Mouse (Mus musculus) C2C12 (cell line): Measurements from ENCODE around the gene Pde1b.

ENCODE experiments used
- CEBPB ChIP-seq: IDR thresholded peaks from one replicate; pipeline ENCODE4 v1.6.1; 2011; ENCODE audit warnings: low read depth, mild to moderate bottlenecking, control low read depth, moderate library complexity
- CTCF ChIP-seq: IDR thresholded peaks from one replicate; pipeline ENCODE4 v1.5.1; 2011; ENCODE audit not compliant: control insufficient read depth, insufficient read depth, insufficient read length
- FOSL1 ChIP-seq: IDR thresholded peaks from one replicate; pipeline ENCODE4 v1.8.0; 2011; ENCODE audit warnings: mild to moderate bottlenecking, low read length; ENCODE audit not compliant: poor library complexity, insufficient read depth, severe bottlenecking
- MAX ChIP-seq: IDR thresholded peaks from one replicate; pipeline ENCODE4 v1.6.1; 2011; ENCODE audit warnings: mild to moderate bottlenecking, control low read depth
- MYOD1 ChIP-seq: IDR thresholded peaks from one replicate; pipeline ENCODE4 v1.6.1; 2011; ENCODE audit warnings: low read depth; ENCODE audit not compliant: control insufficient read depth, insufficient read length
- MYOG ChIP-seq: IDR thresholded peaks from one replicate; pipeline ENCODE4 v1.6.1; 2011; ENCODE audit not compliant: control insufficient read depth, insufficient read length; ENCODE audit errors: extremely low read depth
- USF1 ChIP-seq: IDR thresholded peaks from one replicate; pipeline ENCODE4 v1.6.1; 2011; ENCODE audit warnings: low read depth, mild to moderate bottlenecking, control low read depth, moderate library complexity

- no peak for TF ChIP-seq CTCF
- no peak for TF ChIP-seq USF1
- no peak for TF ChIP-seq MYOG
- no peak for TF ChIP-seq MAX
- no peak for TF ChIP-seq MYOD1
- no peak for TF ChIP-seq CEBPB
- TF ChIP-seq FOSL1: no peak
These were observed 49.1 kb upstream of the Pde1b start, which contains the start of gene Nckap1l for GRCm38 (mm10) chr15:103453551-103454218.
